ENCODE assay signal across 9 mouse cellular contexts in the genomic region with DNA sequence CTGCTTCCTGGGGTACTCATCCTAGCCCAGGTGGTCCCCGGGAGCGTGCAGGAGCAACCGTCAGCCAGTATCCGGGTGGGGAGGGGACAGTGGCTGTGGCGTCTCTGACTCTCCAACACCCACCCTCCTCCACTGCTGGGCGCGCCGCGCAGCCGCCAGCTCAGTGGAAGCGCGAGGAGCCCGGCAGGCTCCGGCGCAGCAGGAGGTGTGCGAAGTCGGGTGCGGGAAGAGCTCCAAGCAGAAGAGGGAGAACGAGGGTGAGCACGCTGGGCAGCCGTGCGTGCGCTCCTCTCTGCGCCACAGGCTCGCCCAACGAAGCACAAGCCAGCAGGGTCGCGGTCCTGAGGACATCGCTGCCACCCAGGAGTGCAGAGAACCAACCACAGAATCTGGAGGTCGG. TPM values are rescaled to one million over a fixed set of nuclear protein-coding genes. Genes with fewer than 3 reads are reported as not detected.
DNase-seq lines count a peak whose midpoint lies in the region; ATAC-seq lines count a peak whose summit lies in the region.
"Had no signal": no experiment of that assay in that cellular context is flagged by ENCODE, and none has a peak within 500 bp of the region (broad histone marks: within the 10 kb centered on the region; RNA-seq: fewer than 3 reads in every experiment).

TSS of gene Ntsr1 (plus strand) at position 236 of the 400 bp plus-strand sequence.

- ATAC-seq in heart, embryonic 13.5 days (ENCODE audit: extremely low read depth, insufficient number of reproducible peaks, low FRiP score, low TSS enrichment), result no peak
- 0 out of 2 replicates have a peak, but pooled peaks have one; percentile 9 for ATAC-seq in granulocyte monocyte progenitor cell, adult 5-6 weeks (replicated peaks; ENCODE audit: poor library complexity, severe bottlenecking)
- no peak for ATAC-seq in limb, embryonic 13.5 days (ENCODE audit: low FRiP score, low read depth)

- H3K4me2 ChIP-seq in heart, embryonic 13.5 days, result peak within 1 kb of the TSS; percentile 71
- peak within 1 kb of the TSS; percentile 68 for H3K4me2 ChIP-seq in limb, embryonic 13.5 days (replicated peaks)

- H3K27ac ChIP-seq in heart, embryonic 13.5 days (replicated peaks), result no peak within 1 kb of the TSS
- H3K27ac ChIP-seq in limb, embryonic 13.5 days, result no peak within 1 kb of the TSS

- no peaks in the 10 kb centered on the region for H3K36me3 ChIP-seq in heart, embryonic 13.5 days
- no peaks in the 10 kb centered on the region for H3K36me3 ChIP-seq in limb, embryonic 13.5 days
- H3K36me3 ChIP-seq: G1E had no signal

- 1% methylated on average over 30 of the region's 30 CpGs for WGBS in heart, embryonic 13.5 days
- WGBS in limb, embryonic 13.5 days, result under 1% methylated on average over 30 of the region's 30 CpGs

- intact Hi-C loops in heart, postnatal 36 days (cut with DNase I), result no loop called here

- DNase-seq in heart, postnatal 36 days, result no peak
- peak; percentile 4 for DNase-seq in R1 (ENCODE audit: low read depth, low spot score)
- DNase-seq in right cerebral cortex, postnatal 4 days, result peak; percentile 70
- DNase-seq in testis, postnatal 10 days (ENCODE audit: low spot score), result no peak
- DNase-seq in urinary bladder, adult 18-20 months (ENCODE audit: low spot score in 2 of 2), result no peak

- no peaks in the 10 kb centered on the region for H3K9me3 ChIP-seq in heart, embryonic 13.5 days
- no peaks in the 10 kb centered on the region for H3K9me3 ChIP-seq in limb, embryonic 13.5 days
- H3K9me3 ChIP-seq: G1E had no signal

- peak within 1 kb of the TSS; percentile 45 for H3K4me3 ChIP-seq in heart, embryonic 13.5 days
- H3K4me3 ChIP-seq in limb, embryonic 13.5 days, result peak within 1 kb of the TSS; percentile 36

- peaks cover 43% of the 10 kb centered on the region for H3K4me1 ChIP-seq in heart, embryonic 13.5 days
- H3K4me1 ChIP-seq in limb, embryonic 13.5 days, result peaks cover 24% of the 10 kb centered on the region

- peak within 1 kb of the TSS; percentile 67 for H3K9ac ChIP-seq in heart, embryonic 13.5 days
- H3K9ac ChIP-seq in limb, embryonic 13.5 days, result peak within 1 kb of the TSS; percentile 46

- H3K27me3 ChIP-seq in heart, embryonic 13.5 days (replicated peaks), result peaks cover 72% of the 10 kb centered on the region
- H3K27me3 ChIP-seq in limb, embryonic 13.5 days, result peaks cover 66% of the 10 kb centered on the region

RNA-seq across cellular contexts. Expression of gene Ntsr1, which starts in this region (rescaled TPM):
- 1.3 and 1.8 TPM in 2 replicates for polyA plus RNA-seq in heart, embryonic 13.5 days (2015; fragmentation: Nextera tagmentation; extraction: Ambion mirVana)
- not detected for total RNA-seq in heart, postnatal 36 days (2021)
- not detected in 2 replicates for total RNA-seq in granulocyte monocyte progenitor cell, adult 5-6 weeks (2014; fragmentation: Nextera tagmentation)
- not detected in 2 replicates for total RNA-seq in granulocyte monocyte progenitor cell, adult 5-6 weeks (2017)
- polyA plus RNA-seq in limb, embryonic 13.5 days (2015; fragmentation: Nextera tagmentation; extraction: Ambion mirVana), result 0.29 and 0.36 TPM in 2 replicates
- polyA plus RNA-seq: G1E had no signal

Comparison
In these comparisons a context has a peak if more than half of its experiments do, and no peak if none do; other contexts are left out.
1. Peak in ATAC-seq in granulocyte monocyte progenitor cell, adult 5-6 weeks; RNA of the gene not detected or under 1 TPM.
2. DNase-seq: peak in R1 (single experiment) and right cerebral cortex, postnatal 4 days (single experiment); none in heart, postnatal 36 days (0 of 2), testis, postnatal 10 days (single experiment) and urinary bladder, adult 18-20 months (0 of 2).